Mouse (Mus musculus) heart, postnatal 0 days (tissue): ENCODE measurements around the gene Cct4.

Source experiments
- CTCF ChIP-seq: IDR thresholded peaks from 2 replicates; pipeline ENCODE4 v1.5.1; 2016; ENCODE audit warnings: antibody characterized with exemption, control low read depth, low read depth
- EP300 ChIP-seq: IDR thresholded peaks from 2 replicates; pipeline ENCODE4 v1.6.1; 2016; ENCODE audit warnings: antibody characterized with exemption, low read depth

- no peak for TF ChIP-seq CTCF
- no peak for TF ChIP-seq EP300
Observed at GRCm38 (mm10) chr11:22950131-22950530, 40.2 kb upstream of the Cct4 start.
